In the genomic region with DNA sequence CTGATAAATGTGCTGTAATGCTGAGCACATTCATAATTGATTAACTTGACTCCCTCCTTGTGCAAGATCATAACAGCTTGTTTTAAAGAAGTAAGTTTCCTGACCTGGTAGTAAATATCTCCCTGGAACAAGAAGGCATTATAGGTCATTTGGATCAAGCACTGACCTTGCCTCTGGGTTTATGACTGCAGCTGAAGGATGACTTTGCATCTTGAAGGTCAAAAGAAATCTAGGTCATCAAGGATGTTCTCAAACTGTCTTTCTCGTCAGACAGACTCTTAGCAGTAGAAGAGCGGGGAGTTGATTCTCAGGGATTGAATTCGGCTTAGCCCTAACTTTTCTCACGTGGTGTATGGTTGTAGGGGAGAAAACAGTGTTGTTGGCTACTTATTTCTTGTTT, we compare ENCODE assay signal across 30 mouse cellular contexts. TPM values are rescaled to one million over a fixed set of nuclear protein-coding genes. Genes with fewer than 3 reads are reported as not detected.
"Had no signal": no experiment of that assay in that cellular context is flagged by ENCODE, and none has a peak within 500 bp of the region (broad histone marks: within the 10 kb centered on the region; RNA-seq: fewer than 3 reads in every experiment).

No protein-coding gene starts in this region.

- ATAC-seq: forebrain, embryonic 13.5 days; forebrain, embryonic 14.5 days; forebrain, embryonic 15.5 days; forebrain, embryonic 16.5 days; forebrain, postnatal 0 days had no signal

- H3K27me3 ChIP-seq: embryonic facial prominence, embryonic 12.5 days; embryonic facial prominence, embryonic 13.5 days; embryonic facial prominence, embryonic 15.5 days; forebrain, embryonic 12.5 days; forebrain, embryonic 13.5 days; forebrain, embryonic 15.5 days had no signal

- H3K9ac ChIP-seq: embryonic facial prominence, embryonic 12.5 days; embryonic facial prominence, embryonic 13.5 days; embryonic facial prominence, embryonic 15.5 days; forebrain, embryonic 12.5 days; forebrain, embryonic 13.5 days; forebrain, embryonic 15.5 days; forebrain, postnatal 0 days had no signal

- H3K9me3 ChIP-seq: embryonic facial prominence, embryonic 10.5 days; embryonic facial prominence, embryonic 12.5 days; embryonic facial prominence, embryonic 13.5 days; embryonic facial prominence, embryonic 15.5 days; forebrain, embryonic 10.5 days; forebrain, embryonic 12.5 days; forebrain, embryonic 13.5 days; forebrain, embryonic 15.5 days had no signal

- H3K4me1 ChIP-seq: embryonic facial prominence, embryonic 10.5 days; embryonic facial prominence, embryonic 12.5 days; embryonic facial prominence, embryonic 13.5 days; embryonic facial prominence, embryonic 15.5 days; forebrain, embryonic 10.5 days; forebrain, embryonic 12.5 days; forebrain, embryonic 13.5 days; forebrain, embryonic 15.5 days had no signal

- H3K4me2 ChIP-seq: embryonic facial prominence, embryonic 12.5 days; embryonic facial prominence, embryonic 13.5 days; embryonic facial prominence, embryonic 15.5 days; forebrain, embryonic 12.5 days; forebrain, embryonic 13.5 days; forebrain, embryonic 15.5 days had no signal

- H3K4me3 ChIP-seq: embryonic facial prominence, embryonic 10.5 days; embryonic facial prominence, embryonic 12.5 days; embryonic facial prominence, embryonic 13.5 days; embryonic facial prominence, embryonic 15.5 days; erythroblast, embryonic 14.5 days; forebrain, embryonic 10.5 days; forebrain, embryonic 12.5 days; forebrain, embryonic 13.5 days; forebrain, embryonic 15.5 days; gastrocnemius, adult 2 months had no signal

- DNase-seq: cerebellum, adult 18-20 months; cerebellum, adult 2 months; cerebellum, adult 8-10 months; cerebellum, adult 9-10 months; cerebellum, adult 9-11 months; cerebellum, postnatal 10 days; cerebellum, postnatal 14 days; cerebellum, postnatal 25 days; cerebellum, postnatal 36 days; embryo, embryonic 11 days; forebrain, postnatal 0 days; gastrocnemius, adult 2 months; gastrocnemius, postnatal 10 days; gastrocnemius, postnatal 14 days; gastrocnemius, postnatal 25 days; gastrocnemius, postnatal 36 days; heart, adult 18-20 months had no signal

- H3K27ac ChIP-seq: embryonic facial prominence, embryonic 10.5 days; embryonic facial prominence, embryonic 12.5 days; embryonic facial prominence, embryonic 13.5 days; embryonic facial prominence, embryonic 15.5 days; forebrain, embryonic 10.5 days; forebrain, embryonic 12.5 days; forebrain, embryonic 13.5 days; forebrain, embryonic 15.5 days; gastrocnemius, adult 2 months had no signal

RNA-seq across cellular contexts. Expression of gene Nxph3, which starts 33.7 kb away (rescaled TPM):
- total RNA-seq: common myeloid progenitor, adult 5-6 weeks; granulocyte monocyte progenitor cell, adult 5-6 weeks had no signal
- polyA plus RNA-seq: erythroblast, embryonic 14.5 days had no signal
